Mouse (Mus musculus): Measurements from ENCODE around the gene Coro2a. TPM values are rescaled to one million over a fixed set of nuclear protein-coding genes. Genes with fewer than 3 reads are reported as not detected.

Gene Coro2a
- polyA plus RNA-seq (2012; rRNA removed), result 36.0 and 51.3 TPM in 2 replicates

DNA sequence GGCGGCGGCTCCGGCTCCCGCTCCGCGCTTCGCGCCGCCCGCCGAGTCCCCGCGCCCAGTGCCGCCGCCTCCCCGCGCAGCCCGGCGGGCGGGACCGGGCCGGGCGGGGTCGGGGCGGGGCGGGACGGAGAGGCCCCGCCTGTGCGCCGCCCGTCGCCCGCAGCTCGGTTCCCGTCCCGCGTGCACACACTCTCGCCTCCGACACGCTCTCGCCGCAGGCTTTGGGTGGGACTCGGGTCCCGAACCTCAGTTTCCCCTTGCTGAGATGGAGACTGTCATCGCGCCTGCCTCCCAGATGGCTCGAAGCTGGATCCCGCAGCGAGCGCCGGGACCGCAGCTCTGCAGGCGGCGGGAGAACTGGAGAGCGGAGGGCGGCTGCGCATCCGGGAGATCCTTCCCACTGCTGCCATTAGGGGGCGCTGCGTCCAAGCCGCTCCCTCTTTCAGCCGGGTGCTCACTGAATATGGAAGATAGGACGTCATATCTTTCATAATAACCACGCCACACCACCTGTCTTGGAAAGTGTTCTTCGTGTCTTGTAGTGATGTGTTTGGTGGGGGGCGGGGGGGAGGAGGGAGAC is at the start of gene Coro2a:
TSS of gene Coro2a (minus strand) at position 359 of the 580 bp plus-strand sequence.
- TF ChIP-seq CTCF (IDR thresholded peaks at IDR 0.05; ENCODE audit: extremely low read depth, insufficient read depth, insufficient read length, insufficient replicate concordance), result peak; percentile 92
- no peak; the same call in 1 of the 2 replicates for TF ChIP-seq POLR2A (IDR thresholded peaks at IDR 0.05; ENCODE audit: low read depth, low read length)
- peak within 1 kb of the TSS; percentile 98 for H3K4me3 ChIP-seq (ENCODE audit: extremely low read depth, insufficient read depth, insufficient read length)
- H3K27ac ChIP-seq (ENCODE audit: insufficient read depth, low read length), result peak within 1 kb of the TSS; percentile 73
- H3K4me1 ChIP-seq (ENCODE audit: control insufficient read depth, insufficient read depth, insufficient read length), result peaks cover 17% of the 10 kb centered on the region; the same call in 1 of the 2 replicates
- WGBS, result under 1% methylated on average over 63 of the region's 66 CpGs
- H3K27me3 ChIP-seq (ENCODE audit: control insufficient read depth, insufficient read depth, low read length), result peaks cover 2% of the 10 kb centered on the region; the same call in 1 of the 2 replicates
- DNase-seq (ENCODE audit: low read depth in 1 of 2, low spot score in 2 of 2), result peak; percentile 79 to 83
- no peaks in the 10 kb centered on the region for H3K36me3 ChIP-seq (ENCODE audit: control insufficient read depth, insufficient read depth, low read length)

DNA sequence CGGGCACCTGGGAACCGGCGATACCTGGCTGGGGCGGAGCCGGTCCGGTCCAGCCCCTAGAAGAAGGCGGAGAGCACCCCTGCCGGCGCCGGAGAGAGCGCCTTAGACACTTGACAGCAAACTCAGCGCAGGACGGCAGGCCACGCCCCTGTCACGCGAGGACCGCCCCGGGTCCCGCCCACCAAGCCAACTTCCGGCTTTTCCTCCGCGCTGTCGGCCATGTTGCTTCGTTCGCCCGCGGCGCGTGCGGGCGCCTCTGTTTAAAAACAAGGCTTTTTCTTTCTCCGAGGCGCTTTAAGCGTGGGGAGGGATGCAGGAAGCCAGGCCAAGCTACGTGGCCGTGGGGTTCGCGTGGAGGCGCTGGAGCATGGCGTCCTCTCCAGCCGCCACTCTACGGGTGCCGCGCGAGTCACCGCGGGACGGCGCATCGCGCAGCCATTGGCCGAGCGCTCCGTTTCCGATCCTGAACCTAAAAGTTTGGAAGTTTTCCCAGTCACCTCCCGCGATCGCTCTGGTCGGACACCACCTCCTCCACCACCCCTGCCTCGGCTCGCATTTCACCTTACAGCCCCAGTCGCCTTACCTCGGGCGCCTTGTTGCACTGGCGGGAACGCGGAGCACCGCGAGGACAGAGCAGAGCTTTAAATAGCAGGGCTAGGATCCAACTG is 48.2 kb upstream of the Coro2a start, which contains the start of gene Tbc1d2:
TSS of gene Tbc1d2 (minus strand) at position 124 of the 668 bp plus-strand sequence.
- under 1% methylated on average over 68 of the region's 69 CpGs for WGBS
- Histone ChIP-seq H3K27me3 (ENCODE audit: control insufficient read depth, insufficient read depth, low read length) (no peaks in the 10 kb centered on the region; the same call in 1 of the 2 replicates), H3K36me3 (ENCODE audit: control insufficient read depth, insufficient read depth, low read length) (no peaks in the 10 kb centered on the region), H3K4me1 (ENCODE audit: control insufficient read depth, insufficient read depth, insufficient read length) (peaks cover 6% of the 10 kb centered on the region; the same call in 1 of the 2 replicates), H3K4me3 (ENCODE audit: extremely low read depth, insufficient read depth, insufficient read length) (peak within 1 kb of the TSS; percentile 88), H3K27ac (ENCODE audit: insufficient read depth, low read length) (peak within 1 kb of the TSS; percentile 86)
- TF ChIP-seq CTCF (IDR thresholded peaks at IDR 0.05; ENCODE audit: extremely low read depth, insufficient read depth, insufficient read length, insufficient replicate concordance) (no peak; the same call in 1 of the 2 replicates), POLR2A (IDR thresholded peaks at IDR 0.05; ENCODE audit: low read depth, low read length) (peak; percentile 52)
- DNase-seq (ENCODE audit: low read depth in 1 of 2, low spot score in 2 of 2), result peak; percentile 85 to 95

DNA sequence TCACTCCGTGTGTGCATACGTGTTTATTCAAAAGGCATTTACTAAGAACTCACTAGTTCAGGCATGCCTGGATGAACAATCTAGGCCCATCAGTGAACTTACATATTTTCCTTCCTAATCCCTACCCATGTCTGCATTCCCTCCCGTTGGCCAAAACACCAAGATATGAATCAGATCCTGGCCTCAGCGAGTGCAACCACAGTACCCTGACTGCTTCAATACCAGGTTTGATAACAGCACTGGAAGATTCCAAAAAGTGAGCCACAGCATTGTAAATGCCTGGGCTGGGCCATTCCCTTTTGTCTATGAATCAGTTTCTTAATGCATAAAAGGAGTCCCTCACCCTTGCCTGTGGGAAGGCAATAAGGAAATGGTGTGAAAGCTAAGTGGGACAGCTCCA is 47.2 kb upstream of the Coro2a start:
- H3K36me3 ChIP-seq (ENCODE audit: control insufficient read depth, insufficient read depth, low read length), result no peaks in the 10 kb centered on the region
- H3K4me3 ChIP-seq (ENCODE audit: extremely low read depth, insufficient read depth, insufficient read length), result no peak overlapping the region
- no peak for TF ChIP-seq POLR2A (IDR thresholded peaks at IDR 0.05; ENCODE audit: low read depth, low read length)
- H3K27me3 ChIP-seq (ENCODE audit: control insufficient read depth, insufficient read depth, low read length), result no peaks in the 10 kb centered on the region; the same call in 1 of the 2 replicates
- H3K4me1 ChIP-seq (ENCODE audit: control insufficient read depth, insufficient read depth, insufficient read length), result peaks cover 6% of the 10 kb centered on the region; the same call in 1 of the 2 replicates
- no peak overlapping the region for H3K27ac ChIP-seq (ENCODE audit: insufficient read depth, low read length)
- 48% methylated on average over 4 of the region's 4 CpGs for WGBS
- no peak for DNase-seq (ENCODE audit: low read depth in 1 of 2, low spot score in 2 of 2)

DNA sequence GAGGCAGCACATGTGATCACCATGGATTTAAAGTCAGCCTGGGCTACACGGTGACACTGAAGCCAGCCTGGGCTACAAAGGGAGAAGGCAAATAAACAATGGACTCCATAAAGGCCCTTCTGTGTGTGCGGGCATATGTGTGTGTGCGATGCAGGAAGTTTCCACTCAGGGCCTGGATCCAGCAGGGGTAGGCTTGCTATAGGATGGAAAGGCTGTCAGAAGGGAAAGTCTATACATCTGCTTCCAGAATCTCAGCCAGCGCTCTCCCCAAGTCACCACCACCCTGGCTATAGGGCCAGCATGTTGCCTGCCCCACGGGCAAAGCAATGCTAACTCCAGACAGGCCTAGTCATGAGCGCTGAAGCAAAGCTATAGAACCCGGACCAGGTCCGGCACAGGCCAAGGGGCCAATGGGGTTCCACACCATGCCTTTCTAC is 41.7 kb upstream of the Coro2a start:
- no peak for DNase-seq (ENCODE audit: low read depth in 1 of 2, low spot score in 2 of 2)
- Histone ChIP-seq H3K27me3 (ENCODE audit: control insufficient read depth, insufficient read depth, low read length) (no peaks in the 10 kb centered on the region), H3K36me3 (ENCODE audit: control insufficient read depth, insufficient read depth, low read length) (no peaks in the 10 kb centered on the region), H3K4me3 (ENCODE audit: extremely low read depth, insufficient read depth, insufficient read length) (no peak overlapping the region), H3K27ac (ENCODE audit: insufficient read depth, low read length) (no peak overlapping the region), H3K4me1 (ENCODE audit: control insufficient read depth, insufficient read depth, insufficient read length) (no peaks in the 10 kb centered on the region)
- TF ChIP-seq POLR2A (IDR thresholded peaks at IDR 0.05; ENCODE audit: low read depth, low read length), result no peak
- TF ChIP-seq CTCF (IDR thresholded peaks at IDR 0.05; ENCODE audit: extremely low read depth, insufficient read depth, insufficient read length, insufficient replicate concordance), result no peak
- 58% methylated on average over 8 of the region's 8 CpGs for WGBS

DNA sequence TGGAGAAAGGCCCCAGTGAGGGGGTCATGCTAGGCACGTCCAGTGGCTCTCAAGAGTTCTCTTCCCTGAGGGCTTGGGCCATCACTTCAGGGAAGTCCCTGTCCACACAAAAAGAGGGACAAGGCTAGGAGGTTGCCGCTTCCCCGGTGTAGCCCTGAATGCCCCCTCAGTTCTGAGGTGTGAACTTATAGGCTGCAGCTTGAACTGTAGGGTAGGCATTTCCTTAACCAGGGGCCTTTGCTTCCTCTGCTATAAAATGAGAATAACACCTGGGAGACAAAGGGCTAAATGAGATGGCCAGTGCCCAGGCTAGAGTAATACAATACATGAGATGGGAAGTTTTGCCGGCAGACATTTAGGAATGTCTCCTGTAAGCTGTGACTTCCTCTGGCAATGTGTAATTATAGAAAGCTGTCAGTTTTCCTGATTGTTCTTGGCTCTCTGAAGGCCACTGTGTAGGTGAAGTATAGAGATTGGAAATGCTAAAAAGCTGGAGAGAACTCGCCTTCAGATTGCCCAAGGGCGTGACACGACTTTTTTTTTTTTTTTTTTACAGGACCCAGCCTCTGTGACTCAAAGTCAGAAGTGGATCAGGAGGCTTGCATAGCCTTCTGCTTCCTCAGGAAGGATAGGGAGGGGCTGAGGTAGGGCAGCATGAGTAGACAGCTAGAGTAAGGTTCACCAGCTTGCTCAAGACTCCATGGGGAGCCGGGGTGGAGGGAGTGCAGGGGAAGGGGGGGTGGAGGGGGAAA is 41.1 kb upstream of the Coro2a start:
- Histone ChIP-seq H3K27ac (ENCODE audit: insufficient read depth, low read length) (no peak overlapping the region), H3K4me1 (ENCODE audit: control insufficient read depth, insufficient read depth, insufficient read length) (no peaks in the 10 kb centered on the region), H3K36me3 (ENCODE audit: control insufficient read depth, insufficient read depth, low read length) (no peaks in the 10 kb centered on the region), H3K4me3 (ENCODE audit: extremely low read depth, insufficient read depth, insufficient read length) (no peak overlapping the region), H3K27me3 (ENCODE audit: control insufficient read depth, insufficient read depth, low read length) (no peaks in the 10 kb centered on the region)
- DNase-seq (ENCODE audit: low read depth in 1 of 2, low spot score in 2 of 2), result no peak
- no peak for TF ChIP-seq POLR2A (IDR thresholded peaks at IDR 0.05; ENCODE audit: low read depth, low read length)
- TF ChIP-seq CTCF (IDR thresholded peaks at IDR 0.05; ENCODE audit: extremely low read depth, insufficient read depth, insufficient read length, insufficient replicate concordance), result no peak
- 53% methylated on average over 8 of the region's 8 CpGs for WGBS

DNA sequence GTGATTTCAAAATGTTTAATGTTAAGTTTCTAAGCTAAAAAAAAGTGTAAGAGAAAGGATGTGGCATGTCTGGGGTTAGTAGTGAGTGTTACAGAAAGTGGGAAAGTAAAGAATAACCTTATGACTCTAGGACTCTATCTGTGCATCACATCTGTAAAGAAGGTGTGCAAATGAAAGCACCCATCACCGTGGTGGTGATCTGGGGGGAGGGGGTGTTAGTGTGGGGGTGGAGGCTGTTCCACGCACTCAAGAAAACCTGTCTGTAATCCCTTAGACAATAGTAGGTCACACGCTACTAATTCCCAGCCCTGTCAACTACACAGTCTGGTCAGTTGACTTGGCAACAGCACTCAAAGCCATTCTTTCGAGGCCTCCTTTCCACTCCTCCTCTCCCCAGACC is 39.3 kb upstream of the Coro2a start:
- 54% methylated on average over 4 of the region's 4 CpGs for WGBS
- no peaks in the 10 kb centered on the region for H3K27me3 ChIP-seq (ENCODE audit: control insufficient read depth, insufficient read depth, low read length)
- no peak for DNase-seq (ENCODE audit: low read depth in 1 of 2, low spot score in 2 of 2)
- no peak overlapping the region for H3K4me3 ChIP-seq (ENCODE audit: extremely low read depth, insufficient read depth, insufficient read length)
- no peaks in the 10 kb centered on the region for H3K4me1 ChIP-seq (ENCODE audit: control insufficient read depth, insufficient read depth, insufficient read length)
- TF ChIP-seq CTCF (IDR thresholded peaks at IDR 0.05; ENCODE audit: extremely low read depth, insufficient read depth, insufficient read length, insufficient replicate concordance) (no peak), POLR2A (IDR thresholded peaks at IDR 0.05; ENCODE audit: low read depth, low read length) (no peak)
- H3K27ac ChIP-seq (ENCODE audit: insufficient read depth, low read length), result no peak overlapping the region
- H3K36me3 ChIP-seq (ENCODE audit: control insufficient read depth, insufficient read depth, low read length), result no peaks in the 10 kb centered on the region
